Mouse (Mus musculus) adrenal gland (tissue): Measurements from ENCODE around the gene Commd6.
"Not testable (repeated sequence)": the region's sequence is repeated elsewhere in the genome, so short reads cannot be mapped to it uniquely, and the experiment has no call there.

Experiments used
- intact Hi-C: fragments of 180-260 bp; cut with DNase I; formaldehyde crosslinking; loops from one replicate; pipeline ENCODE4 v1.15.1; 2025

Gene Commd6

DNA sequence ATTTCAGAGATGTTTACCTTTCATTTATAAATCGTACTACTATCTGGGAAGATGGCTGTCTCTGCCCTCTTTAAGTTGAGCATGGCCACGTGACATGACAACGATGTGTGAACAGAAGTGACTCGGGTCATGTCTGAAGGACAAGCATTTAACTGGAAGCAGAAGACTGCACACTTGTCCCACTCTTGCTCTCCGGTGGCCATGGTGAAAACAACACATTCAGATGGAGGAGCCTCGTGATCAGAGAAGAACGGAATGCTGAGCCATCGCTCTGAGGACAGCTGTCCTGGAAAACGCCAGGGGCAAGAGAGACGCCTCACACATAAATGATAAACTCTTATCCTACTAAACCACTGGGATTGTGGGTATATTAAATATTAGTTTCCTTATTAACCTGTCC, 29.8 kb downstream of the Commd6 start:
- intact Hi-C loops: no loop called here

DNA sequence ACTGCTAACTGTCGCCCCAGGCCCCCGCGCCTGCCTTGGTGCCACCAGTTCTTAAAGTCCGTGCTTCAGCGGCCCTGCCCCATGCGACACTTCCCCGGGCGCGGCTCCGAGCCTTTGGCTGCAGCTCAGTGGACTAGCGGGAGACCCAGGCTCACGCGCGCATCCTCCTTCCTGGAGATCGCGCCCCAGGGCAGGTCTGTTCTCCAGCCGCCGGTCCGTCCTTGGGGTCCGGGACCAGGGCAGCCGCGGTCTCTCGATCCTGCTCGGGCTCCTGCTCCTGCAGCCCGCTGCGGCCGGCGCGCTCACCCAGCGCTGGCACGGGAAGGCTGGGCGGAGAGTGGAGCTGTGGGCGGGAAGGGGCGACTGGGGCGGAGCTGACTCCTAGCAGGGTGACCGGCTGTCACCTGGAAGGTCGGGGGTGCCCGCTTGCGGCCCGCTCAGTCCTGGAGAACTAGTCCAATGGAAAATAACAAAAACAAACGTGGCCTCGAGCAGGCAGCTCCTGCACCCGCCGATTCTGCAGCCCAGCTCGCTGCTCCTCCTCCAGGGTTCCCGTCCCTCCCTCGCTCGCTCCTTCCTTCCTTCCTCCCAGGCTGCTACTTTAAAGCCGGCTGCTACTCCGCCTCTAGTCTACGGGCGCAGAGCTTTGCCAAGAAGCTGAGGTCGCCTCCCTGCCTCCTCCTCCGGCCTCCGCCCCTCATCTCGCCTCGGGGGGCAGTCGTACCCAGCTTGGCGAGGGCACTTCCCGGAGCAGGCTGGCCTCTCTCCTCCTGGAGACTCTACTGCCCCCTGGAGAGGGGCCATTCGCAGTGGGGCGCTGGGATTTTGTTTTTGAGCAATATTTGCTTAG, 31.7 kb downstream of the Commd6 start, which contains the start of gene Tbc1d4:
Gene Tbc1d4 (minus strand): TSS at position 673 of the 850 bp plus-strand sequence.
- intact Hi-C loops: loop anchor here (5.0 kb wide), 2 partner anchors 46 to 91 kb away; no protein-coding TSS in a partner anchor

DNA sequence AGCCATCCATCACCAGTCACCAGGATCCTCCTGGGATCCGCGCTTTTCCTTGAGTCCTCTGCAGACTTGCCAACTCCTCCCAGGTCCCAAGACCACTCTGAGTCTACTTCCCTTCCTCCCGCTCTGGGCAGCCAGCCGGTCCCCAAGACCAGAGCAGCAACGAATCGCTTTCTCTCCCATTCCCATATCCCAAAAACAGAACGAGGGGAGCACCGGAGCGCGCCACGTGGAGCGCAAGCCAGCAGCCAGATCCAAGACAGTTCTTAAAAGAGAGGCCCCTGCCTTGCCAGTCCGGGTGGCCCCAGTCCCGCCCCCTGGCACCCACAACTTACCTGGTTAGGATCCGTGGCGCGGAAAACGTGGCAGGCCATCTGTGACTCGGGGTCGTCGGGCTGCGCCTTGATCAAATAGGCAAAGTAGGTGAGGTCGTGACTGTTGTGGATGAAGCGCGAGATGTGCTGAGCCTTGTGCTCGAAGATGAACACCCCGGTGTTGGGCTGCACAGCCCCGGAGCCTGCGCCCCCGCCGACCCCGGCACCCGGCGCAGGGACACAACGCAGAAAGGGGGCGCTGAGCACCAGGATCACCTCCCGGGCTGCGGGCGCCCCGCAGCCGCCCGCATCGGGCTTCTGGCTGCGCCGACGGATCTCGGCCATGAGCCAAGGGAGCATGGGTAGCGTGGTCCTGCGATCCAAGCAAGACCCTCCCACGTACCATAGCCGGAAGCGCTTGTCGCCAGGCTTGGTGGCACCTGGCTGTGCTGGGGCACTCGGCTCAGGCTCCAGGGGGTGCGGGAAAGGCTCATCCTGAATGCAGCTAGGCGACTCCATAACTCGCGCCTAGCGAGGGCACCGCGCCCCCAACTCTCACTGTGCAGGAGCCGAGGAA, 32.6 kb downstream of the Commd6 start:
- intact Hi-C loops: loop anchor here (5.0 kb wide), 2 partner anchors 46 to 91 kb away; no protein-coding TSS in a partner anchor

- intact Hi-C loops: loop anchor here (5.0 kb wide), 2 partner anchors 44 to 89 kb away; no protein-coding TSS in a partner anchor
Observed at GRCm38 (mm10) chr14:101605843-101606242, 34.6 kb downstream of the Commd6 start.

GRCm38 (mm10) chr14:101602851-101603250, 37.6 kb downstream of the Commd6 start:
- intact Hi-C loops: no loop called here

GRCm38 (mm10) chr14:101597096-101597715, 43.3 kb downstream of the Commd6 start:
- intact Hi-C loops: no loop called here

GRCm38 (mm10) chr14:101596691-101597090, 43.8 kb downstream of the Commd6 start:
- intact Hi-C loops: no loop called here

GRCm38 (mm10) chr14:101595301-101596080, 45.0 kb downstream of the Commd6 start:
- intact Hi-C loops: no loop called here

GRCm38 (mm10) chr14:101594001-101594400, 46.5 kb downstream of the Commd6 start:
- intact Hi-C loops: no loop called here

DNA sequence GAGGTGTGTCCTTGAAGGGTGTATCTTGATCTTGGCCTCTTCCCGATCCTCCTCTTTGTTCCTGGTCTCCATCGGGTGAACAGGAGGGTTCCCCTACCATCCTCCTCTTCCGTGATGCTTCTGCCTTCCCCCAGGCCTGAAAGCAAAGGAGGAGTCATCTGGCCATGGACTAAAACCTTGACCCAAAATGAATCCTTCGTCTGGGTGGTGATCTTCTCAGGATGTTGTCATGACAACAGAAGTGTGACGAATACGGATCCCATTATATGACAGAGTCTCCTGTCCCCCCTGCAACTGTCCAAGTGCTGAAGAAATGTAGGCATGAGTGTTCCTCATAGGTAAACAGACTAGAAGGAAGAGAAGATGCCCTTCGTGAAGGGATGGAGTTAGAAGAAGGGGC, 47.1 kb downstream of the Commd6 start:
- intact Hi-C loops: no loop called here

GRCm38 (mm10) chr14:101591101-101591500, 49.4 kb downstream of the Commd6 start:
- intact Hi-C loops: no loop called here

DNA sequence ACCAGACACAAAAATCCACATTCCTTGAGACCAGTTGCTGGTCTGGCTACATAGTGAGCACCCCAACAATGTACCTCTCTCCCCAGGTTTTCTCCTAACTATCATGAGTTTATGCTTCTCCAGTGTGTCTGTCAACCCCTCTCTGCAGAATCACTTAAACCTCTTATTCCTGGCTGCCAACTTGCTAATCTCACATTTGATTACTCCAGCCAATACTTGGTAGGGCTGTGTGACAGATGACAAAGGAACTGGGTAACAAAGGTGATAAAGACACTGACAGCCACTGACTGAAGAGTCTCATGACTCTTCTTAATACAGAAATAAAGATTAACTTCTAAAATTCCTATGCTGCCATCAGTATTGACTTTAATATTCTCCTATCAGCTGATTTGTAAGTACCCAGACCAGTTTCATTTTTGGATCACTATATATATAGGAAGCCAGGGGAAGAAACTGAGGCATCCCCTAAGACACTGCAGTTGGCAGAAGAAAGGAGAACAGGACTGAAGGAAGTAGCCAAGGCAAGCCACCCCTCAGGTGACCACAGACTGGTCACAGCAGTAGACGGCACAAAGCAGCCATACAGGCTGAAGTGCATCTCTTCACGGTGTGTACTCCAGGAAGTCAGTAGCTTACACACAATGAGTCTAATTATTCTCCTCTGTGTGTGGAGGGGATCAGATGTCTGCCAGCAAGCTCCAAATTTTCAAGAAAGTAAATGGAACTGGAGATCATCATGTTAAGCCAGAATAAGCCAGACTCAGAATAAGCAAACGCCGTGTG, 52.1 kb downstream of the Commd6 start:
- intact Hi-C loops: not testable (repeated sequence)

- intact Hi-C loops: not testable (repeated sequence)
Observed at GRCm38 (mm10) chr14:101587366-101588040, 53.0 kb downstream of the Commd6 start.

DNA sequence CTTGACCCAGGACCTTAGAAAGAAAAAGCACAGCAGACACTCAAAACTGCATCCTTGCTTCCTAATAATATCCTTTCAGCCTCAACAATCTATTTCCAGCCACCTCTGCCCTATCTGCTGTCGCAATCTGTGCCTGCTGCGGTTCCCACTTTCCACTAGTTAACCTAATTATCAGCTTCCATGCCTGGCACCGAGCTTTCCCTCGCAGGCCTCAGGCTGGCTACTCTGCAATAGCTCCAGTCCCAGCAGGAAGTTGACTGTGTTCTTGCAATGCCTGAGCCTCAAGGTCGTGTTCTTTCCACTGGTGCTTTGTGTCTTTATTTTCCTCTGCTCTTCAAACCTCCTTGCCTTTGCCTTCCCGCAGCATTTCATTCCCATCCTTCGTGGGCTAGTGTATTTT, 54.4 kb downstream of the Commd6 start:
- intact Hi-C loops: no loop called here
